ENCODE assay signal across 12 mouse cellular contexts in genomic region chr7:135605804-135606072, GRCm38 (mm10).
A peak's percentile ranks its signal among the peaks of the same experiment; 100 is the strongest.
DNase-seq lines count a peak whose midpoint lies in the region; ATAC-seq and TF ChIP-seq lines count a peak whose summit lies in the region.
"Had no signal": no experiment of that assay in that cellular context is flagged by ENCODE, and none has a peak within 500 bp of the region (broad histone marks: within the 10 kb centered on the region; RNA-seq: fewer than 3 reads in every experiment).

No protein-coding gene starts in this region.

- H3ac ChIP-seq in myocyte (ENCODE audit: control insufficient read depth, insufficient read length): no peak overlapping the region

- DNase-seq in heart, postnatal 25 days (ENCODE audit: low spot score): no peak
- no peak for DNase-seq in liver
- no peak for DNase-seq in urinary bladder, postnatal 10 days (ENCODE audit: low spot score)
- DNase-seq: cerebellum, adult 18-20 months; gastrocnemius, postnatal 14 days; midbrain, embryonic 14.5 days had no signal

- no peak for ATAC-seq in heart, embryonic 15.5 days (replicated peaks; ENCODE audit: insufficient number of reproducible peaks, insufficient read depth, low FRiP score, low read depth)
- no peak for ATAC-seq in liver, embryonic 15.5 days (ENCODE audit: insufficient read depth)
- no peak for ATAC-seq in intestine, embryonic 16.5 days
- ATAC-seq: forebrain, embryonic 16.5 days had no signal

- H3K79me2 ChIP-seq in myocyte (ENCODE audit: control insufficient read depth, insufficient read depth): no peaks in the 10 kb centered on the region

- intact Hi-C loops in heart, postnatal 25 days (cut with DNase I): no loop called here

- no peak for TF ChIP-seq POLR2A in myocyte (IDR thresholded peaks at IDR 0.05; ENCODE audit: insufficient read length, low read depth)

- no peak overlapping the region for H3K9ac ChIP-seq in heart, embryonic 15.5 days
- 0 out of 2 replicates have a peak overlapping the region, but pooled peaks have one; percentile 15 for H3K9ac ChIP-seq in liver, embryonic 15.5 days
- no peak overlapping the region for H3K9ac ChIP-seq in intestine, embryonic 16.5 days (ENCODE audit: low read depth, low read length)
- H3K9ac ChIP-seq: hindbrain, embryonic 15.5 days had no signal

- H3K27ac ChIP-seq in heart, embryonic 15.5 days: peak overlapping the region; percentile 79
- H3K27ac ChIP-seq in liver, embryonic 15.5 days (replicated peaks): peak overlapping the region; percentile 72
- peak overlapping the region; percentile 64; the same call in 1 of the 2 replicates for H3K27ac ChIP-seq in intestine, embryonic 16.5 days (ENCODE audit: low read length)
- H3K27ac ChIP-seq: hindbrain, embryonic 15.5 days had no signal

- H3K27me3 ChIP-seq in heart, embryonic 15.5 days: no peaks in the 10 kb centered on the region
- no peaks in the 10 kb centered on the region for H3K27me3 ChIP-seq in liver, embryonic 15.5 days
- H3K27me3 ChIP-seq in intestine, embryonic 16.5 days (replicated peaks; ENCODE audit: control insufficient read depth, insufficient read depth, low read length): no peaks in the 10 kb centered on the region
- no peaks in the 10 kb centered on the region for H3K27me3 ChIP-seq in myocyte (ENCODE audit: control insufficient read depth, insufficient read depth, insufficient read length)
- H3K27me3 ChIP-seq: hindbrain, embryonic 15.5 days had no signal

- WGBS in heart, embryonic 15.5 days: 78% methylated on average over 6 of the region's 6 CpGs
- WGBS in liver, embryonic 15.5 days (ENCODE audit: insufficient replicate concordance): 72% methylated on average over 6 of the region's 6 CpGs
- 77% methylated on average over 6 of the region's 6 CpGs for WGBS in intestine, embryonic 16.5 days

- no peak overlapping the region for H3K4me2 ChIP-seq in heart, embryonic 15.5 days
- H3K4me2 ChIP-seq in liver, embryonic 15.5 days: no peak overlapping the region
- H3K4me2 ChIP-seq in intestine, embryonic 16.5 days (ENCODE audit: low read depth, low read length): no peak overlapping the region
- H3K4me2 ChIP-seq in myocyte (ENCODE audit: low read depth): peak overlapping the region; percentile 88
- H3K4me2 ChIP-seq: hindbrain, embryonic 15.5 days had no signal

- H3K36me3 ChIP-seq in heart, embryonic 15.5 days: no peaks in the 10 kb centered on the region
- no peaks in the 10 kb centered on the region for H3K36me3 ChIP-seq in liver, embryonic 15.5 days (replicated peaks)
- no peaks in the 10 kb centered on the region for H3K36me3 ChIP-seq in intestine, embryonic 16.5 days (ENCODE audit: control insufficient read depth, insufficient read depth, low read length)
- H3K36me3 ChIP-seq in myocyte (ENCODE audit: control insufficient read depth, insufficient read depth): no peaks in the 10 kb centered on the region
- H3K36me3 ChIP-seq: hindbrain, embryonic 15.5 days had no signal

- no peak overlapping the region for H3K4me3 ChIP-seq in heart, embryonic 15.5 days
- H3K4me3 ChIP-seq in liver, embryonic 15.5 days (replicated peaks): no peak overlapping the region
- H3K4me3 ChIP-seq in intestine, embryonic 16.5 days (ENCODE audit: low read length): no peak overlapping the region
- H3K4me3 ChIP-seq in myocyte: peak overlapping the region; percentile 11
- H3K4me3 ChIP-seq: hindbrain, embryonic 15.5 days had no signal

- H3K9me3 ChIP-seq in heart, embryonic 15.5 days (replicated peaks): no peaks in the 10 kb centered on the region
- no peaks in the 10 kb centered on the region for H3K9me3 ChIP-seq in liver, embryonic 15.5 days (replicated peaks)
- no peaks in the 10 kb centered on the region for H3K9me3 ChIP-seq in intestine, embryonic 16.5 days (ENCODE audit: control insufficient read depth, low read length)
- H3K9me3 ChIP-seq: hindbrain, embryonic 15.5 days had no signal

- peaks cover 40% of the 10 kb centered on the region for H3K4me1 ChIP-seq in heart, embryonic 15.5 days (replicated peaks)
- peaks cover 72% of the 10 kb centered on the region for H3K4me1 ChIP-seq in liver, embryonic 15.5 days (replicated peaks)
- H3K4me1 ChIP-seq in intestine, embryonic 16.5 days (ENCODE audit: control insufficient read depth, insufficient read depth, low read length): peaks cover 14% of the 10 kb centered on the region

TF ChIP-seq in myocyte, 11 proteins besides CTCF, POLR2A, EP300 and RAD21:
- no peak for TF ChIP-seq USF1 (IDR thresholded peaks at IDR 0.05; ENCODE audit: low read depth)
- TF ChIP-seq TCF12 (IDR thresholded peaks at IDR 0.05; ENCODE audit: insufficient read depth, poor library complexity, severe bottlenecking): no peak
- no peak for TF ChIP-seq REST (IDR thresholded peaks at IDR 0.05; ENCODE audit: insufficient read depth, insufficient read length)
- no peak for TF ChIP-seq TCF3 (IDR thresholded peaks at IDR 0.05; ENCODE audit: insufficient read length, low read depth)
- TF ChIP-seq MYOG (IDR thresholded peaks at IDR 0.05; ENCODE audit: control insufficient read depth in 1 of 3, insufficient read depth in 1 of 3, insufficient read length in 2 of 3, low read depth in 2 of 3): no peak
- no peak for TF ChIP-seq SRF (IDR thresholded peaks at IDR 0.05; ENCODE audit: control insufficient read depth, insufficient read length, low read depth)
- TF ChIP-seq CEBPB (IDR thresholded peaks at IDR 0.05; ENCODE audit: insufficient read depth, poor library complexity, severe bottlenecking): no peak
- no peak for TF ChIP-seq E2F4 (IDR thresholded peaks at IDR 0.05; ENCODE audit: insufficient read depth)
- TF ChIP-seq MAX (IDR thresholded peaks at IDR 0.05; ENCODE audit: low read depth): no peak
- TF ChIP-seq POLR2AphosphoS2 (IDR thresholded peaks at IDR 0.05; ENCODE audit: insufficient read length, low read depth): no peak
- no peak for TF ChIP-seq MYOD1 (IDR thresholded peaks at IDR 0.05; ENCODE audit: control insufficient read depth in 1 of 3, insufficient read length in 2 of 3, low read depth in 2 of 3)
